Mouse (Mus musculus) small intestine, adult 2 months (tissue): ENCODE measurements around the gene Tax1bp1.

Source experiments
- CTCF ChIP-seq: fragments of 200-500 bp; IDR thresholded peaks from 2 replicates; pipeline ENCODE4 v1.5.1; 2012; ENCODE audit warnings: low read depth, mild to moderate bottlenecking, control low read depth, inconsistent platforms, low read length, moderate library complexity, mixed read lengths; ENCODE audit not compliant: insufficient replicate concordance, insufficient read length; ENCODE audit errors: extremely low read depth
- POLR2A ChIP-seq: fragments of 200-500 bp; IDR thresholded peaks from 2 replicates; pipeline ENCODE4 v1.6.1; 2012; ENCODE audit warnings: low read depth, mild to moderate bottlenecking, control low read depth, inconsistent platforms, low read length, moderate library complexity

DNA sequence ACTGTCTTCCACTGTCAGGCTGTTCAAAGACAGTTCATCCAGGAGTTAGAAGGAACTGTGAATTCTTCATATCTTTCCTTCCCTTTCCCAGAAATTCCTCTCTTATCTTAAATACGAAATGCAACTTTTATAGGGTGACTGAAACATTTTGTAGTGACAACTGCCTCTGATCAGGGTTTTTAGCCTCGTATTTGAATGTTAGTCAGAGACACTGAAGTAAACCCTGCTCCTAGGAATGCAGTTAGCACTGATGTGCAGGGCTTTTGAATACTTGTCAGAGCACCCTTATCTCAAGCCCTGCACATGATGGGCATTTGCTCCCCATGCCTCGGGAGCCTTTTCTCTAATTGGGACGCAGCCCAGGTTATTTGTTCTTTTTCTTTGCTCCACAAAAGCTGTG, 16.8 kb downstream of the Tax1bp1 start:
- TF ChIP-seq CTCF (no peak), POLR2A (no peak)
